Mouse (Mus musculus) embryonic facial prominence, embryonic 14.5 days (tissue): ENCODE measurements around the gene Hey2. TPM values are rescaled to one million over a fixed set of nuclear protein-coding genes. Genes with fewer than 3 reads are reported as not detected.
A peak's percentile ranks its signal among the peaks of the same experiment; 100 is the strongest.

Source experiments
- ATAC-seq: fragments of 200-750 bp; cut with Nextera tagmentation; 2 replicates; pipeline ENCODE4 v1.8.0; 2017; ENCODE audit warnings: low read depth, moderate number of reproducible peaks, moderate TSS enrichment
- DNase-seq: peaks from one replicate; pipeline ENCODE4 v3.0.0-alpha.2; 2015; ENCODE audit warnings: low spot score
- H3K27ac ChIP-seq: fragments of 300-500 bp; sonication (generic); replicated peaks from 2 replicates; pipeline ENCODE4 v1.5.1; 2014; ENCODE audit warnings: low read depth, mild to moderate bottlenecking, low read length, moderate library complexity
- H3K27me3 ChIP-seq: fragments of 300-500 bp; sonication (generic); replicated peaks from 2 replicates; pipeline ENCODE4 v1.6.1; 2014; ENCODE audit warnings: low read length; ENCODE audit not compliant: control insufficient read depth, insufficient read depth
- H3K36me3 ChIP-seq: fragments of 300-500 bp; sonication (generic); 2 replicates; pipeline ENCODE4 v1.6.1; 2014; ENCODE audit warnings: low read length, mixed read lengths; ENCODE audit not compliant: control insufficient read depth, insufficient read depth
- H3K4me1 ChIP-seq: fragments of 300-500 bp; sonication (generic); 2 replicates; pipeline ENCODE4 v1.6.1; 2014; ENCODE audit warnings: antibody characterized with exemption, low read length; ENCODE audit not compliant: control insufficient read depth, insufficient read depth
- H3K4me2 ChIP-seq: fragments of 300-500 bp; sonication (generic); 2 replicates; pipeline ENCODE4 v1.6.1; 2014; ENCODE audit warnings: low read depth, mild to moderate bottlenecking, low read length, moderate library complexity, mixed read lengths
- H3K4me3 ChIP-seq: fragments of 300-500 bp; sonication (generic); 2 replicates; pipeline ENCODE4 v1.5.1; 2014; ENCODE audit warnings: low read depth, mild to moderate bottlenecking, low read length
- H3K9ac ChIP-seq: fragments of 300-500 bp; sonication (generic); 2 replicates; pipeline ENCODE4 v1.6.1; 2014; ENCODE audit warnings: low read depth, mild to moderate bottlenecking, low read length, moderate library complexity, mixed read lengths
- H3K9me3 ChIP-seq: fragments of 300-500 bp; sonication (generic); 2 replicates; pipeline ENCODE4 v1.6.1; 2016; ENCODE audit warnings: low read length; ENCODE audit not compliant: control insufficient read depth
- WGBS: fragments of 180-500 bp; shearing (Covaris S2); extraction: QIAGEN DNeasy Blood & Tissue Kit; methylation state at CpG from one replicate; pipeline ENCODE4 v1.1.7; 2014; 5-methylcytosine and 5-hydroxymethylcytosine counted together
- polyA plus RNA-seq: library from polyadenylated mRNA; unstranded; fragments of >200 nt; fragmentation: Nextera tagmentation; extraction: Ambion mirVana; gene quantifications from 2 replicates; pipeline ENCODE4 v1.2.1, GENCODE M21; 2014

The Hey2 gene
- 4.6 and 5.4 TPM in 2 replicates for polyA plus RNA-seq

GRCm38 (mm10) chr10:30842643-30843437 is at the start of gene Hey2:
Gene Hey2 (minus strand): TSS chr10:30842801.
- Histone ChIP-seq H3K9me3 (no peaks in the 10 kb centered on the region), H3K27ac (peak within 1 kb of the TSS; percentile 46; the same call in 1 of the 2 replicates), H3K4me2 (peak within 1 kb of the TSS; percentile 90), H3K4me1 (peaks cover 20% of the 10 kb centered on the region), H3K9ac (peak within 1 kb of the TSS; percentile 55), H3K36me3 (no peaks in the 10 kb centered on the region), H3K4me3 (peak within 1 kb of the TSS; percentile 51), H3K27me3 (peaks cover 56% of the 10 kb centered on the region)
- ATAC-seq (peak; percentile 99), DNase-seq (peak; percentile 98)
- under 1% methylated on average over 56 of the region's 70 CpGs for WGBS

GRCm38 (mm10) chr10:30883085-30883760 is 40.6 kb upstream of the Hey2 start:
- 0 out of 2 replicates have a peak, but pooled peaks cover 4% of the 10 kb centered on the region for H3K9me3 ChIP-seq
- DNase-seq: peak; percentile 12
- 77% methylated on average over 4 of the region's 4 CpGs for WGBS

GRCm38 (mm10) chr10:30881109-30881508 is 38.5 kb upstream of the Hey2 start:
- Histone ChIP-seq H3K9ac (no peak overlapping the region), H3K4me1 (no peaks in the 10 kb centered on the region), H3K4me3 (no peak overlapping the region), H3K9me3 (no peaks in the 10 kb centered on the region), H3K4me2 (no peak overlapping the region), H3K27me3 (no peaks in the 10 kb centered on the region), H3K36me3 (no peaks in the 10 kb centered on the region), H3K27ac (no peak overlapping the region)
- ATAC-seq (no peak), DNase-seq (no peak)
- WGBS: 92% methylated on average over 10 of the region's 10 CpGs

More at GRCm38 (mm10) chr10:30883085-30883760, 40.6 kb upstream of the Hey2 start:
- H3K4me3 ChIP-seq: no peak overlapping the region
- no peaks in the 10 kb centered on the region for H3K27me3 ChIP-seq
- H3K4me2 ChIP-seq: no peak overlapping the region
- H3K4me1 ChIP-seq: no peaks in the 10 kb centered on the region
- no peak overlapping the region for H3K27ac ChIP-seq
- no peak overlapping the region for H3K9ac ChIP-seq
- H3K36me3 ChIP-seq: no peaks in the 10 kb centered on the region
- no peak for ATAC-seq

GRCm38 (mm10) chr10:30845101-30845825 is 2.7 kb upstream of the Hey2 start:
- H3K27me3 ChIP-seq: peaks cover 56% of the 10 kb centered on the region
- no peak for ATAC-seq
- H3K9ac ChIP-seq: no peak overlapping the region

GRCm38 (mm10) chr10:30844191-30845010 is 1.8 kb upstream of the Hey2 start:
- peak overlapping the region; percentile 90 for H3K4me2 ChIP-seq
- H3K27ac ChIP-seq: peak overlapping the region; percentile 46; the same call in 1 of the 2 replicates
- peaks cover 56% of the 10 kb centered on the region for H3K27me3 ChIP-seq
- no peak for ATAC-seq
- peak; percentile 24 for DNase-seq
- H3K4me3 ChIP-seq: peak overlapping the region; percentile 51
- no peaks in the 10 kb centered on the region for H3K36me3 ChIP-seq
- H3K9me3 ChIP-seq: no peaks in the 10 kb centered on the region
- peak overlapping the region; percentile 49 for H3K9ac ChIP-seq
- WGBS: 5% methylated on average over 30 of the region's 30 CpGs
- peaks cover 20% of the 10 kb centered on the region for H3K4me1 ChIP-seq

More at GRCm38 (mm10) chr10:30845101-30845825, 2.7 kb upstream of the Hey2 start:
- H3K4me1 ChIP-seq: peaks cover 20% of the 10 kb centered on the region
- 17% methylated on average over 13 of the region's 13 CpGs for WGBS
- H3K9me3 ChIP-seq: no peaks in the 10 kb centered on the region
- peak overlapping the region; percentile 51; the same call in 1 of the 2 replicates for H3K4me3 ChIP-seq
- no peak for DNase-seq
- no peak overlapping the region for H3K27ac ChIP-seq
- H3K36me3 ChIP-seq: no peaks in the 10 kb centered on the region
- peak overlapping the region; percentile 90; the same call in 1 of the 2 replicates for H3K4me2 ChIP-seq

GRCm38 (mm10) chr10:30843438-30844190 is 1.0 kb upstream of the Hey2 start:
- Histone ChIP-seq H3K4me3 (peak overlapping the region; percentile 51), H3K36me3 (no peaks in the 10 kb centered on the region), H3K27me3 (peaks cover 56% of the 10 kb centered on the region), H3K9me3 (no peaks in the 10 kb centered on the region), H3K27ac (peak overlapping the region; percentile 46; the same call in 1 of the 2 replicates), H3K4me2 (peak overlapping the region; percentile 90), H3K9ac (peak overlapping the region; percentile 49), H3K4me1 (peaks cover 20% of the 10 kb centered on the region)
- DNase-seq (peak; percentile 56), ATAC-seq (no peak)
- WGBS: under 1% methylated on average over 21 of the region's 21 CpGs

GRCm38 (mm10) chr10:30842228-30842627 is 373 bp downstream of the Hey2 start:
- peaks cover 56% of the 10 kb centered on the region for H3K27me3 ChIP-seq
- DNase-seq: no peak

More at GRCm38 (mm10) chr10:30842228-30842627, 373 bp downstream of the Hey2 start:
- peak overlapping the region; percentile 51 for H3K4me3 ChIP-seq
- H3K27ac ChIP-seq: no peak overlapping the region
- peak; percentile 24 for ATAC-seq
- H3K36me3 ChIP-seq: no peaks in the 10 kb centered on the region
- H3K9me3 ChIP-seq: no peaks in the 10 kb centered on the region
- H3K4me1 ChIP-seq: peaks cover 20% of the 10 kb centered on the region
- under 1% methylated on average over 28 of the region's 29 CpGs for WGBS
- peak overlapping the region; percentile 90 for H3K4me2 ChIP-seq
- peak overlapping the region; percentile 55 for H3K9ac ChIP-seq
